Mouse (Mus musculus) regulatory T cell (primary cell): ENCODE measurements around the gene Stat4.

Experiments used
- in situ Hi-C: fragments of 300-600 bp; cut with MboI, MseI; formaldehyde crosslinking; loops from one replicate; pipeline ENCODE4 v1.15.1; 2025; ENCODE audit warnings: high pct_unique_total_duplicates

The Stat4 gene

GRCm38 (mm10) chr1:52102795-52103194 lies 115.8 kb downstream of the Stat4 start:
- in situ Hi-C loops: no loop called here

- in situ Hi-C loops: no loop called here
Measured at GRCm38 (mm10) chr1:52107206-52107605, 120.3 kb downstream of the Stat4 start.

DNA sequence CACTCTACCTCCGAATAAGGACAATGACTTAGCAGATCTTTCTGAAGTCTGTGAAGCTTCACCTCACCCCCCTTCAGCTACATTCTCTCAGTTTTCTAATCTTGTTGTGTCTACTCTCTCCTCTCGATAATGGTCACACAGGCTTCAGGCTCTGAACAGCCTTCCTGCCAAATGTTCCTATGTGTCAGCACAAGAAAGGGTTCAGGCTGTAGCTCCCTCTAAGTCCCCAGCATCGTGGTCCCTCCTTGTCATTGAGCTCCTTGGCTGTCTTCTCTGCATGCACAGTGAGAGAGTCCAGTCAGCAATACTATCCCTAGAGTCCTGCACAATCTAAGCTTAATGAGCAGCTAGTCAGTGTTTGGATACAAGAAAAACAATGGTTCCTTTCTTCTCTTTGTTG lies 124.3 kb downstream of the Stat4 start:
- in situ Hi-C loops: no loop called here

DNA sequence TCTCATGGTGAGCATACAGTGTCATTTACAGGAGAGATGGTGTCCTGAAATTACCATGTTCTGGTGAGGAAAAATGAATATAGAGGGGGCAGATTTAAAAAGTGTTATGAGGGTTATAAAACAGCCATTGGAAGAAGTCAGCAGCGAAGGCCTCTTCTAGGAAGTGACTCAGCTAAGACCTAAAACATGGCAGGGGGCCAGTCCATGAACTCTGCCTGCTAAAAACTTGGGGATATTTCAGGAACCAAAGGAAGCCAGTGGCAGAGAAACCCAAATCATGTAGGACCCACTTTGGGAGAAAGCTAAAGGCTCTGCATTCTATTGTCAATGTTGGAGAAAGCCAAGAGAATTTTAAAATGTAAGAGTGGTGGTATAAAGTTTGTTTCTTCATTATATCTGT lies 125.4 kb downstream of the Stat4 start:
- in situ Hi-C loops: no loop called here

DNA sequence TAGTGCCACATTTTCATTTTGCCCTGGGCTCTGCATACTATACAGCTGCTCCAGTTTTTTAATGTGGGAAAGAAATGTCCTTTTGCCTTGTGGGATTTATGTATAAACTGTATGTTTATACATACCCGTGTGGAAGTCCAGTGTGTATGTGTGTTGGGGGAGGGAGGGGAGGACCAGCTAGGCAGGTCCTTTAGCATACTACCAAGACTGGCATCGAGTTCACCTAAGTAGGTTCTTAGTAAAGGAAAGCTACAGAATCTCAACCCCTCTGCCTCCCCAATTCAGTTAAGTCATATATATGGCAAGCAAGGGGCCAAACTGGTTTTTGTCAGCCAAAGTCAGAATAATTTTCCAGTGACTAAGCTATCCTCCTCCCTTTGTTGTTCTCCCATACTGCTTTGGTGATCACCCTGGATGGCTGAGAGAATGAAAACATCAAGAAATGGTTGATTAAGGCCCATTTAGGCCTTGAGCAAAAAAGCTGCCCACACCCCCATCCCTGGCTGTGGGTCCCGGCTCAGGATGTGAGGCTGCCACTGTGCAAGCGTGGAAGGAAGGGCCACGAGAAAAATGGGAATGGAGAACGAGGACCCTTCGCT lies 126.2 kb downstream of the Stat4 start:
- in situ Hi-C loops: no loop called here

DNA sequence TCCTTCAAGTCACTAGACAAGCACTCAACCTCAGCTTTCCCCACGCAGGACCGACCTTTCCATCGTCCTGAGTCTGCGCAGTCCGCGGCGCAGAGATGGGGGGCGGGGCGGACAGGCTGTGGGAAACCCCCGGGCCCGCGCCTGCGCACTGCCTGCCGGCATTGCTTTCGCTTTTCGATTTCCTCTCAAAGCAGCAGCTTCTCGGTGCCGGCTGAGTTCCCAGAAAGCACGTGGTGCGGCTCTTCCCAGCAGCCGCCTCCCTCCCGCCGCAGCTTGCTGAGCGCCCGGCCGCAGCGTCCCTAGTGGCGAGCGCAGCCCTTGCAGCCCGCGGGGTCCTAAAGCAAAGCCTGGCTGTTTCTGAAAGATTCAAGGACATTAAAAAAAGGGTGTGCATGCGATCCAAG lies 126.7 kb downstream of the Stat4 start:
- in situ Hi-C loops: no loop called here

GRCm38 (mm10) chr1:52116441-52116840 lies 129.5 kb downstream of the Stat4 start:
- in situ Hi-C loops: no loop called here

DNA sequence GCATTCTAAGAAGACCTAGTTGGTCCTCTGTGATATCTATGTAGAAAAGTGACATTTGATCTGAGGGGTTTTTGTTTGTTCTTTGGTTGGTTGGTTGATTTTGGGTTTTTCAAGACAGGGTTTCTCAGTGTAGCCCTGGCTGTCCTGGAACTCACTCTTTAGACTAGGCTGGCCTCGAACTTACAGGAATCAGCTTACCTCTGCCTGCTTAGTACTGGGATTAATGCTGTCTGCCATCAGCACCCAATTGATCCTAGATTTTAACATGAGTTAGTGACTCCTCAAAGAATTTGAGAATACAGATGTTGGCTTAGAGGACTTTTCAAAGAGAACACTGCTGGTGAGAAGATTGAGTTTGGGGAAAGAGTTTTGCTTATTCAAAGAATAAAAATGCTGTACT lies 130.8 kb downstream of the Stat4 start:
- in situ Hi-C loops: no loop called here

GRCm38 (mm10) chr1:52118860-52119591 lies 132.1 kb downstream of the Stat4 start, which contains the start of gene Stat1:
Stat1 (plus strand) TSS chr1:52119440.
- in situ Hi-C loops: no loop called here

DNA sequence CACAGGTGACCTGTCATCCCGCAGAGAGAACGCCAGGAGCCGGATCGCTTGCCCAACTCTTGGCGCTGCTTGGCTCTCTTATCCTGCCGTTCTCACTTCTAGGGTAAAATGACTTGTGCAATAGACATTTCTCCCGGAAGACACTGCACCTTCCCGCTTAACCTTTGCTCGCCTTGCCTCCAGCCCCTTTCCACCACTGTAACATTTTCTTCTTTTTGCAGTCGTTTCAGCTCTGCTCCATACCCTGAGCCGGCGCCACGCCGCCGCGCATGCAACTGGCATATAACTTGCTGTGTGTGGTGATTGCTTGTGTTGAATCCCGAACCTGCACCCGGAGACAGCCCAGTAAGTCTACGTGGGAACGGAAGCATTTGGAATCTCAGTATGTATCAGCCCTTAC lies 132.7 kb downstream of the Stat4 start:
- in situ Hi-C loops: no loop called here

DNA sequence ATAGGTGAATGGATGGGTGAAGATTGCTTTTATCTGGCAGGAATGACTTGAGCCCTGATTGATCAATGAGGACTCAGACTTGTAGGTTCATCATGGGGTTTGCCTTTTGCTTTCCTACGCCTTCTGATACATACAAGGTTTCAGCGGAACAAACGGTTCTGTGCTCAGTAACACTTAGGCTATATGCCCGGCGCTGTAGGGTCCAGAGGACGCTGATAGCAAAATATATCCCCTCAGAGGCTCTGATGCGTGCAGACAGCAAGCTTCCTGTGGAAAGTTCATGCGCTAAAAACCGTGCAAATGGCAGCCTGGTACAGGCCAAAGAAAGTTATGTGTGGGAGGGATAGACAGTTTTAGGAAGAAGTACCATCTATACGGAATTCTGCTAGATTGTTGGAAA lies 133.2 kb downstream of the Stat4 start:
- in situ Hi-C loops: no loop called here

- in situ Hi-C loops: no loop called here
Measured at GRCm38 (mm10) chr1:52121052-52121451, 134.1 kb downstream of the Stat4 start.

- in situ Hi-C loops: no loop called here
Measured at GRCm38 (mm10) chr1:52124818-52125217, 137.9 kb downstream of the Stat4 start.

GRCm38 (mm10) chr1:52127350-52127749 lies 140.4 kb downstream of the Stat4 start:
- in situ Hi-C loops: no loop called here

GRCm38 (mm10) chr1:52129794-52130193 lies 142.8 kb downstream of the Stat4 start:
- in situ Hi-C loops: no loop called here

DNA sequence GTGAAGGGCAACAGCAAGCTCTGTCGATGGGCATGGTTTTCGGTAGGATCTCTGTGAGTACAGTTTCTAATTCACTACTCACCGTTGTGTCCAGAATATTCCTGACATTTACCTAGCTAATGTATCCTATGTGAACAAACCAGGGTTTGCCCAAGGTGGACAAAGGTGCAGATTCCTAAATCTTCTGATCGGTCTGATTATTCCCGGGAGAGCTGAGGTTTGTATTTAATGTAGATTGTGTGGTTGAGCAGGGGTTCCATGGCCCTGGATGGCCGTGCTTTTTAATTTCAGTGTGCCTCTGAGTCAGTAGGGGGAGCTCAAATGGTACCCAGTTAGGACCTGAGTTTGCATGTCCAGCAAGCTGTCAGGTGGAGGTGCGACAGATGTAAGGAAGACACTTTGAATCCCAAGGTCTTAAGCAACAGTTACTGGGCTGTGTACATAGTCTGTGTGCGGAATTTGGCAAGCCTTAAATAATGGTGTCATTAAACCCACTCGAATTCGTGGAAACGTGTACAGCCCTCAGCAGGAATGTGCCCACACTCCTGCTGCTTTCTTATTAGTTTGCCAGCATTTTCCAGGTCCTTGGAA lies 144.9 kb downstream of the Stat4 start:
- in situ Hi-C loops: no loop called here

DNA sequence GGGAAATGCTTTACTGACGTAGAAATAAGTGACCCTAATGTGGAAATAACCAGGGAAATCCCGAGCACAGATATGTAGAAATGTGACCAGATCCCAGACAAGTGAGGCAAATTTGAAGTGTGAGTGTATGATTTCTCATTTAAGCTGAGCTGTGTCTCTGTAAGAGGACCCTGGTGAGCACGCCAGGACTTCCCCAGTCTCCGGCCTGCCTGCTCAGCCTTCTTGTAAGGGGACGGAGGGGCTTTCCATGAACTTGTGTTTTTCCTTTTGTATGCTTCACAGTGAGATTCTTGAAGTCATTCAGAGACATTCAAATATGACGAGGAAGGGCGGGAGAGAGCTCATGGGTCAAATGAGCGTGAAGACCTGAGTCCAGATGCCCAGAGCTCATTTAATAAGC lies 146.3 kb downstream of the Stat4 start:
- in situ Hi-C loops: no loop called here

- in situ Hi-C loops: no loop called here
Measured at GRCm38 (mm10) chr1:52137292-52137691, 150.3 kb downstream of the Stat4 start.

DNA sequence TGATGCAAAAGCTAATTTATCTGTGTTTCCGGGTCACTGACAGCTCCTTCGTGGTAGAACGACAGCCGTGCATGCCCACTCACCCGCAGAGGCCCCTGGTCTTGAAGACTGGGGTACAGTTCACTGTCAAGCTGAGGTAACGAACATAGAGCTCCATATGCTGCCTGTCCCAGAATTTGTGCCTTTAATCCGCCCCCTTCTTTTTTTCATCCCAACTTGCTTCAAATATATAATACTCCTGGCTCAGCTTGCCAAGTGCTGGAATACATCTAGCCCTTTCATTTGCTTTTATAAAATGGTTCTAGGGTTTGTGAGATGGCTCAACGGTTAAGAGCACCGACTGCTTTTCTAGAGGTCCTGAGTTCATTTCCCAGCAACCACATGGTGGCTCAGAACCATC lies 153.6 kb downstream of the Stat4 start:
- in situ Hi-C loops: no loop called here

- in situ Hi-C loops: no loop called here
Measured at GRCm38 (mm10) chr1:52141482-52141881, 154.5 kb downstream of the Stat4 start.

DNA sequence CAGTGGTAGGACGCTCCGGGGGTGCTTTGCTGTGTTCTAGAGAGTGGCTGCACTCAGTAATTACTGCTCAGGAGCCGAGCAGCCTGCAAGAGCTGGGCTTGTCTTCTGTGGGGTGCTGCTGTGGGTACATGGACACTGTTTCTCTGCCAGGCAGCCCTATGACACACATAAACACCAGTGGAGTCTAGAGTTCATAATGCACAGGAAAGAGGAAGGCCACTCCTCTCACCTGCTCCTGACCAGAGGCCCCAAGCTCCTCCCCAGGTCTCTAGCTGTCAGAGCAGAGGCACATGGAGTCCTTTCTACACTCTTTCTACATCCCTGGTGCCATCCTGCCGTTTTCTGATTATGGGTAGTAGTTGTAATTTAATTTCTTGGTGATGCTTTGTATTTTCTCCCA lies 155.2 kb downstream of the Stat4 start:
- in situ Hi-C loops: no loop called here

DNA sequence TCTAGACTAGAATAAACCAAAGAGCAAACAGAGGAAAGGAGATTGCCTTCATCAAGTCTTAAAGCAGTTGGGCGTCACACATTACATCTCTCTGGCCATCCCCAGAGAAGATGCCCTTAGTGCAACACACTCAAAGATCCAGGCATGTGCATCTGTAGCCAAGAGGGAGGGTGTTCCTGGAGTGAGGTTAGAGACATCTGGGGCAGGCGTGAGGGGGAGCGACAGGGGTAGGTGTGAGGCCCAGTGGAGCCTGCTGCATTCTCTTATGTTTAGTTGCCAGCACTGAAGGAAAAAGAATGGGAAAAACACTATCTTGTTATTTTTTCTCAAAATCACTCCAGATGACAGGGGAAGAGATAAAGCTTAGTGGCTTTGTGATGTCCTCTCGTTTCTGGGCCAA lies 156.2 kb downstream of the Stat4 start:
- in situ Hi-C loops: no loop called here

- in situ Hi-C loops: no loop called here
Measured at GRCm38 (mm10) chr1:52143596-52144156, 156.7 kb downstream of the Stat4 start.
